Mouse (Mus musculus): ENCODE results near the gene Mogat2.
A peak's percentile ranks its signal among the peaks of the same experiment; 100 is the strongest.

Gene Mogat2

DNA sequence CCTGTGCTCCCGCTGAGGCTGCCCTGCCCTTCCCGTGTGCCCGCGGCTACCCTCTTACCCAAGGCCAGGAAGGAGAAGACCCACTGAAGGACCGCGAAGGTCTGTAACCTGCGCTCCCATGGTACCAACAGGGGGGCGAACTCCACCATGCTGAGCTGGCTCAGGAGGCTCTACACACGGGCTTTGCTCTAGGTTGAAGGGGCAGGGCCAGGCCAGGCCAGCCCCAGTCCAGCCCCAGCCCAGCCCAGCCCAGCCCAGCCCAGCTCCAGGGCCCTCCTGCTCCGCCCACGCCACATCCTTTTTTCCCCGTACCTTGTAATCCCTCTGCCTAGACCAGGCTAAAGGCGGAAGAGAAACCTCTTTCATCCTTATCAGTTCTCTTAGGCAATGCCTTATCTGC lies at the start of gene Mogat2:
Gene Mogat2, minus strand, starts transcription at position 203 of the 400 bp plus-strand sequence.
- DNase-seq (ENCODE audit: low read depth, low spot score), result no peak

DNA sequence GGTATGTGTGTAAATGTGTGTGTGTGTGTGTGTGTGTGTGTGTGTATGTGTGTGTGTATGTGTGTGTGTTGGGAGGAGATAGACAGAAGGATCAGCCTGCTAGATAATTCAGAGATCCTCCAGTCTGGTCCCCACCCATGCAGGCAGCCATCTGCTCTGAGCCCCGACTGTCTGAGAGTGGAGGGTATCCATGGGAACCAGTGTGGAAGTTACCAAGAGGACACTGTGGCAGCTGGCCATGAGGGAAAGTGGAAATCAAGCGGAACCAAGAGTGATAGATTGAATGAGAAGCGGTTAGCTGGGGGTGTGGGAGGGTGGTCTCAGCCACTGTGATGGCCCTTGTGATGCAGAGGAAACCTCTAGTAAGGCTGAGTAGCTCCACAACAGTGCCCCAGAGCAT lies 48.9 kb upstream of the Mogat2 start:
- peak; percentile 80 for DNase-seq (ENCODE audit: low read depth, low spot score)

DNA sequence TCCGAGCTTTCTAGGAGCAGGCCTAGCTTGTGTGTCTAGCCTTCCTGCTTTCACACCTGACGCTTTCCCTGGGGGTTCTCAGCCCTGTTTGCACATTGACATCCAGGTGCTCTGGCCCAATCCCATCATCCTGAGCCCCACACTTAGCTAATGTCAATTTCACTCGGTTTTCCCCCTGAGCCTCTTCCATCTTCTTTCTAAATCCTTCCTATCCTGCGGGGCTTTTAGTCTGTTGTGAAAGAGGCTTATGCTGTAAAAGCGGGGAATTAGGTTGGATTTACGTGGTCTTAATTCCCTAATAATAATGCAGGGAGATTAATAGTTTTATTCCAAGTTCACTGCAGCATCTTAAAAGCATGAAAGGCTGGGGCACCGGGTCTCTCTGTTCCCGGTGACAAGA lies 41.2 kb upstream of the Mogat2 start:
- DNase-seq (ENCODE audit: low read depth, low spot score), result no peak

DNA sequence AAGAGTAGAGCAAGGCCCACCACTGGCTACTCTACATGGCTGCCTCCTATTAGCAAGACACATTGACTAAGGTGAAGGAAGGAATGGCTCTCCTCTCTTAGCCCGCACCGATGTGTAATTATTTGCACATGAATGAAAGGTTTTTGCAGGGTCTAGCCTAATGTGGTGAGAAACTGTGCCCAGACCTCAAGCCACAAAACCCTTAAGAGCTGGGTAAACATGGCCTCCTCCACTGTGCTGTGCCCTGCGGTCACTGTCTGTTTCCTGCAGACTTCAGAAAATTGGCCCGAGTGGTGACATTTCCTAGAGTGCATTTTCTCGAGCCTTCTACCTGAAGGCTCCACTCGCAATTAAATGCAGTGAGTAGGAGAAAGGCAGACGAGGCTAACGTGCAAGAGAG lies 39.9 kb upstream of the Mogat2 start:
- DNase-seq (ENCODE audit: low read depth, low spot score), result no peak

DNA sequence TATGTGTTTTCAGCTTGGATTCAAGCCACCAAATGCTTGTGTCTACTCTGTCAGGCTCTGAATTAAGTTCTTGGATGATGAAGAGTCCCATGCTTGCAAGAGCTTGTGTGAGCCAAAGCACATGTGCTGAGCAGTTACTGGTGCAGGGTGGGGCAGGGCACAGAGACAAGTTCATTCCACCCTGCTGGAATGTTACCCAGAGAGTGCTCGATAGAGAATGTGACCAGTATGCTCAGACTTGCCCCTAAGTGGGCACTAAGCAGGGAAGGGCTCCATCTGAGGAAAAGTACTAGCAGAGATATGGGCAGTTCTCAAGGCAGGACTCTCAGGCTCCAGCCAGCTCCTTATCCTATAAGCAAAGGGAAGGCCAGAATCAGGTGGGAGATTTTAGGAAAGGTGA lies 38.3 kb upstream of the Mogat2 start:
- DNase-seq (ENCODE audit: low read depth, low spot score), result no peak

DNA sequence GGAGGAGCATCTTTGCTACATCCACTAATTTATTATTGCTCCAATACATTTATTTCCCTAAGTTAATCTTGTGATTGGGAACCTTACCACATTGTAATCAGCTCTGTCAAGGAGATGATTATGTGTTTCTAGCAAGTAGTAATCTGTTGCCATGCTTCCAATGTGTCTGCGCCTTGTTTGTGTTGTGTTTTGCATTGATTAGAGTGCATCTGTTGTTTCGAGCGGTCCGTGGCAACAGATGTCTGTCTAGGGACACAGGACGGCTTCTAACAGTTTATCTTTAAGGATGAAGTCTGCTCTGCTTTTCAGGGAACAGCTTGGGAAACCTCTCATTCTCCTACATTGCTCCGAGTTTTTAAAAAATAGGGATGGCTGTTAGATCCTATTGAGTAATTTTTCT lies 36.7 kb upstream of the Mogat2 start:
- no peak for DNase-seq (ENCODE audit: low read depth, low spot score)

DNA sequence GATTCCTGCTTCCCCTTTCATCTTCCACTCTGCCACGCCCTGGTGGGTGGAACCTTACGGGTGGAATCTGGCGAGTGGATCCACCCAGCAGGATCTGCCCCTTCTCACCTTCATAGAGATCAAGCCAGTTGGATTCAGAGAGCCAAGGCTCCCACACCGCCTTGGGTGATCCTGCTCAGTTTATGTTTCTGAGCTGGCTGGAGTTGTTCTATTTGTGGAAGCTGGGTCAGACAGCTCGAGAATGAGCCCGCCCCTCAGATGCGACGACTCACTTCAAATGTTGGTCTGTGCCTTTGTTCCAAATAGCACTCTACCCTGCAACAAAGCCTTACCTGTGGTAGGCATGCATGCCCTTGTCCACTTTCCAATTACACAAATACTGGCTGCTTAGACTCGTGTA lies 33.2 kb upstream of the Mogat2 start:
- no peak for DNase-seq (ENCODE audit: low read depth, low spot score)

DNA sequence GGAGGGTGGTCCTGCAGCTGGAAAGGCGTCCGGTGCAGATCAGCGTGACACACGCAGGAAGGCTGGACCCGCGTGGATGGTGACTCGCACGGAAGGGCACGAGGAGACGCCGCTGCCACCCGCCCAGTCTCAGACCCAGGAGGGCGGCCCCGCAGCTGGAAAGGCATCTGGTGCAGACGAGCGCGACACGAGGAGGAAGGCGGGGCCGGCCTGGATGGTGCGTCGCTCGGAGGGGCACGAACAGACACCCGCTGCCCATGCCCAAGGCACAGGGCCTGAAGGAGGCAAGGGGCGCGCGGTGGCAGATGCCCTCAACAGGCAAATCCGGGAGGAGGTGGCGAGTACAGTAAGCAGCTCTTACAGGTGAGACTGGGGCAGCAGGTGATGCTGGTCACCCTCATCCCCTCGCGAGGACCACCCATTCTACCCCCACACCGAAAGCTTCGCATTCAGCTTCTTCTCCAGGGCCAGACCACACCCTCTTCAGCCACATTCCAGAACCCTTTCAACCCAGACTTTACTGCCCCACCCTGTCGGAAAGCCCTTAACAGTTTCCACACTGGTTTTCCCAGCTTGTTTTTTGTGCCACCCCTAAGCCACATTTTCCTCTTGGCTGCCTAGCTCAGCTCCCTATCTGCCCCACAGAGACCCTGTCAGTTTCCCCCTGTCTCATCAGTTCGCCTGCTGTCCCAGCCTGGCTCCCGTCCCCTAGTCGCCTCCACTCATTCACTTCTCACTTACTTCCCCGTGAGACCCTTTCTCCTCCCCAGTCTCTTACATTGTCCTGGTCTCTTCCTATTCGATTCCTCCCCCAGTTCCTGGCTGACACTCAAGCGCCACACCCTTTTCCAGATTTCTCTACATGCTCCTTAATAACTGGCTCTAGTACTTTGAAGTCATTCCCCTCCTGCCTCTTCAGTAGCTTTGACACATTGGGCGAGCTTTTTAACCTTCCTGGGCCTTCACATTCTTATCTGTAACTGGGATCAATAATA lies 30.8 kb upstream of the Mogat2 start:
- DNase-seq (ENCODE audit: low read depth, low spot score), result no peak

DNA sequence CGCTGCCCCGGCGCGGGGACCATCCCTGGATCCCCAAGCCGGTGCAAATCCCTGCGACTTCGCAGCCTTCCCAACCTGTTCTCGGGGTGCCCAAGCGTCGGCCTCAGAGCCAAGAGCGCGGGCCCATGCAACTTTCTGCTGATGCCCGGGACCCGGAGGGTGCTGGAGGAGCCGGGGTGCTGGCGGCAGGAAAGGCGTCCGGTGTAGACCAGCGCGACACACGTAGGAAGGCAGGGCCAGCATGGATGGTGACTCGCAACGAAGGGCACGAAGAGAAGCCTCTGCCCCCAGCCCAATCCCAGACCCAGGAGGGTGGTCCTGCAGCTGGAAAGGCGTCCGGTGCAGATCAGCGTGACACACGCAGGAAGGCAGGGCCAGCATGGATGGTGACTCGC lies 30.1 kb upstream of the Mogat2 start:
- no peak for DNase-seq (ENCODE audit: low read depth, low spot score)

DNA sequence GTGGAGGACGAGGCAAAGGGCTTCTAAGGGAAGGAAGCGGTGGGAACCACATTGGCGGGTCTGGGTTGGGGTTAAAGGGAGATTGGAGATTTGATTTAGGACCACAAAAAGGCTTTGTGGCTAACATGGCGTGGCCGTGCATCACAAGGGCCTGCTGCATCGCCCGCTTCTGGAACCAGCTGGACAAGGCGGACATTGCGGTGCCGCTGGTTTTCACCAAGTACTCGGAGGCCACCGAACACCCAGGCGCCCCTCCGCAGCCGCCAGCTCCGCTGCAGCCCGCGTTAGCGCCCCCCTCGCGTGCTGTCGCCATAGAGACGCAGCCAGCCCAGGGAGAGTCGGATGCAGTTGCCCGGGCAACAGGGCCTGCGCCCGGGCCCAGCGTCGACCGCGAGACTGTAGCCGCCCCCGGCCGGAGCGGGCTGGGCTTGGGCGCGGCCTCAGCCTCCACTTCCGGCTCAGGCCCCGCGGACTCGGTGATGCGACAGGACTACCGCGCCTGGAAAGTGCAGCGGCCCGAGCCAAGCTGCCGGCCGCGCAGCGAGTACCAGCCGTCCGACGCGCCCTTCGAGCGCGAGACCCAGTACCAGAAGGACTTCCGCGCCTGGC lies 29.6 kb upstream of the Mogat2 start:
- DNase-seq (ENCODE audit: low read depth, low spot score), result peak; percentile 87

DNA sequence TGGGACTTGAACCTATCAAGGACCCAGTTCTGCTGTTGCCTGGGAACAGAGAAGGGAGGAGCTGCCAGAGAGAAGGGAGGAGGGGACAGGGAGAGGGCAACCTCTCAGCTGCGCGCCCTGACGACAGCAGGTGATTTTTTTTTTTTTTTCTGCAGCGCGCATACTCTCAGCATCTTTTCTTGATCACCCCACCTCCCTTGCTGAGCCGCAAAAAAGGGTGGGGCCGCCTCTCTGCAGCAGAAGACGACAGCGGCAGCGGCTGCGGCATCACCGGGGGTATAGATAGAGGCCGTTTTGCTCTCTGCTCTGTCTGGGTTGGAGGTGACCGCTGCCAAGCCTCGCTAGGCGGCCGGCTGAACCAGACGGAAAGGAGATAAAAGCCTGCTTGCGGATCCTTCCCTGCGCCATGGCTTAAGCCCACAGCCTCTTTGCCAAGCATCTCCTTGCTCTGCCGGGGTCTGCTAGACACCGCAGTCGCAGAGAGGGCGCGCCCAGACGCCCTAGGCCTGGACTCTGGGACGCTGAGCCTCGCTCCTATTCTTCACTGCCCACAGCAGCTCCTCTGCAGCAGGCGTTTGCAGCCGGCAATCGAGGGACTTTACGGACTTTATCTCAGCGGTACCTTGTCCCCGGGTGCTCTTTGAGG lies 29.0 kb upstream of the Mogat2 start, which contains the start of gene Map6:
Gene Map6, plus strand, starts transcription at position 197 of the 646 bp plus-strand sequence.
- DNase-seq (ENCODE audit: low read depth, low spot score), result peak; percentile 64

DNA sequence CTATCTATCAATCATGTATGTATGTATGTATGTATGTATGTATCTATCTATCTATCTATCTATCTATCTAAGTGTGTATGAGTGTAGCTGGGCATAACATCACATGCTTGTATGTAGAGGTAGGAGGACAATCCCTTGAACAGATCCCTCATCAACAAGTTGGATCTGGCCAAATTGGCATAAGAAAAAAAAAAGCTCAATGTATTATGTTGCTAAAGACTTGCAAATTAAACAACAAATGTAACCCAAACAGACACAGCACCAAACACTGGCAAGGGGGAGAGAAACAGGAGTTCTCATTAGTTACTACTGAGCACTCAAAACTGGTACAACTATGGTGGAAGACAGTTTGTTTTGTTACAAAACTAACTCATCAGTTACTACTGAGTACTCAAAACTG lies 26.2 kb upstream of the Mogat2 start:
- DNase-seq (ENCODE audit: low read depth, low spot score), result no peak

DNA sequence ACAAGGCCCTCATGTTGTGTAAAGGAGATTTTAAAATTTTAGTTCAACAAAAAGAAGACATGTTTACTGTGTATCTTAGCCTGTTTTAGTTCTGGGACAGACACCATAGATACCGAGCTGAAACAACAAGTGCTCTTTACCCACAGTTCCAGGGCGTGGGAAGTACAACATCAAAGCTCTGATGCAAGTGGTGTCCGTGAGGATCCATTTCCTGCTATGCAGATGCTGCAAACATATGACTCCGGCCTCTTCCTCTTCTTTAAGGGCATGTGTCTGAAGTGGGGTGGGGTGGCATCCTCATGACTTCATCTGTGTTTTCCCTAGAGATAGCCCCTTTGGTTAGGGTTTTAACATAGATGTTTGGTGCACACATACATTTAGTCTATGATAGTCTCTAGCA lies 25.1 kb upstream of the Mogat2 start:
- DNase-seq (ENCODE audit: low read depth, low spot score), result no peak

DNA sequence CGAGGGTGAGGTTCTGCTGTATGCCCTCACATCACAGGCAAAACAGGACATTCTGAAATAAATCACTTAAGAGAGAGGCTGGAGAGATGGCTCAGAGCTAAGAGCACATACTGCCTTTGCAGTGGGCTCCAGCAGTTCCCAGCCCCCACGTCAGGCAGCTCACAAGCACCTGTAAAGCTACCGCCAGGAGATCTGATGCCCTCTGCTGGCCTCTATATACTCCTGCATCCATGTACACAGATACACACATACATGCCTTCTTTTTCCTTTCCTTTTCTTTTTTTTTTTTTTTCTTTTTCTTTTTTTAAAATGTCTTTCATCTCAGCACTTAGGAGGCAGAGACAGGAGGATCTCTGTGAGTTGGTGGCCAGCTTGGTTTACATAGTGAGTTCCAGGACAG lies 23.5 kb upstream of the Mogat2 start:
- DNase-seq (ENCODE audit: low read depth, low spot score), result no peak

DNA sequence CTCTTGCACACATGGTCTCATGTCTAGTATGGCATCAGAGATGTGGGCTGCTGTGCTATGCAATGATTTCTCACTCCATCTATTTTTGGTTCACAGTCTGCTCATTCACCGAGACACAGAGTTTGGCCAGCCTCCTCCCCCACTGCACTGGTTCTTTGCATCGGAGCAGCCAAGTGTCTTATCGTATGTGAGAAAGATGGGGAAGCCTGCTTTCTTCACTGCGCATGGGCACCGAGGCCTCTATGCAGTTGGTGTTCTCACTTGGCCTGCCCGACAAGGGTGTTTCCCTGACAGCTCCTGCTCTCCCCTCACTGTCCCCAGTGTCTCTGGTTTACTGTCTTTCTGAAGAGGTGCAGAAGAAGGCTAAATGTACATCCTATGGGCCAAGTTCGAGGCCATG lies 16.6 kb upstream of the Mogat2 start:
- no peak for DNase-seq (ENCODE audit: low read depth, low spot score)

DNA sequence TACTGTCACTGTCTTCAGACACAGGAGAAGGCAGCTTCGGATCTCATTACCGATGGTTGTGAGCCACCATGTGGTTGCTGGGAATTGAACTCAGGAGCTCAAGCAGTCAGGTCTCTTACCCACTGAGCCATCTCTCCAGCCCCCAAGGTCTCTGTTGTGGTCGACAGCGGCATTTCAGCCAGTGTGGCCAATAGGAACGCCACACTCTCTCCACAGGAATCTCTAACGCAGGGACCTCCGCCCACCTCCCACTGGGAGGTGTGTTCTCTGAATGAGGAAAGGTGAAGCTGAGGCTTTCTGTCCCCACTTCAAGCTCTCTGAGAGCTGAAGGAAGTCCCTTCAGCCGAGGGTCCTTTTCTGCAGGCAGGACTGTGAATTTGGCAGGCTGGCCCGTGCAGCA lies 12.0 kb upstream of the Mogat2 start:
- DNase-seq (ENCODE audit: low read depth, low spot score), result no peak

DNA sequence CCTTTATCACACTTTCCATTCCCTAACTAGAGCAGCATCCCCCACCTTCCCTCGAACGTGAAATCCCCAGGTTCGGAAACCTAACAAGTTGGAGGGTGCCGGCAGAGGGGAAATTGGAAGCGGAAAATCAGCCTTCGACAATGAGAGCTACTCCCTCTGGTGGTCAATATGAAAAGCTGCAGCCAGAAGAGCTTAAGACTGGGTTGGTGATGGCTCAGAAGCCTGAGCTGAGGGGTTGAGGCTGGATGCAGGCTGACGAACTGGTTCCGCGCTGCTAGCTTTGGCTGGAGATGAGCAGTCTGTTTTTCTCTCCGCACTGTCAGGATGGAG lies 11.1 kb upstream of the Mogat2 start:
- peak; percentile 80 for DNase-seq (ENCODE audit: low read depth, low spot score)

DNA sequence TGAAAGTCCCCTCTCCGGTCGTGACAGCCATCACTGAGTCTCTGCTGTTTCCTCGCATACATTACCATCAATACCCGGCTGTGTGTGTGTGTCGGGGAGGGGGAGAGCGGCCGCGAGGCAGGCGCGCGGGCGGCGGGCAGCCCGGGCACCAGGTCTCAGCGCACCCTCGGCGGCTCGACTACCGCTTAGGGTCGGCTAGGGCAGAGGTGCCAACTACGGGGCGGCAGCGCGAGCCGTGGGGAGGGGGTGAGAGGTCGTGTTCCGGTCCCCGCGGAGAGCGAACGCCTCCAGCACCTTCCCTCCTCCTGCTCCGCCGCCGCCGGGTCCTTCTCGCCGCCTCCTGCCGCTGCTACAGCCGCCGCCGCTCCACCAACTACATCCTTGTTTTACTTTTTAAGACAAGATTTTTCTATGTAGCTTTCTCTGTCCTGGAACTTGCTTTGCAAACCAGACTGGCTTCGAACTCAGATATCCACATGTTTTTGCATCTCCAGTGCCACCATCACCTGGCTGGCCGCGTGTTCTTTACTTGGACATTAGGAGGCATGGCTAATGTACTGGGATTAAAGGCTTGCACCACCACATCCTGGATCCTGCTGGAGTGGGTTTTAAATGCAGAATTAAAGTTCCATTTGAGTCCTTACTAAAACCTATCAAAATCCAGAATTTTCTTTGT lies 10.6 kb upstream of the Mogat2 start:
- no peak for DNase-seq (ENCODE audit: low read depth, low spot score)

DNA sequence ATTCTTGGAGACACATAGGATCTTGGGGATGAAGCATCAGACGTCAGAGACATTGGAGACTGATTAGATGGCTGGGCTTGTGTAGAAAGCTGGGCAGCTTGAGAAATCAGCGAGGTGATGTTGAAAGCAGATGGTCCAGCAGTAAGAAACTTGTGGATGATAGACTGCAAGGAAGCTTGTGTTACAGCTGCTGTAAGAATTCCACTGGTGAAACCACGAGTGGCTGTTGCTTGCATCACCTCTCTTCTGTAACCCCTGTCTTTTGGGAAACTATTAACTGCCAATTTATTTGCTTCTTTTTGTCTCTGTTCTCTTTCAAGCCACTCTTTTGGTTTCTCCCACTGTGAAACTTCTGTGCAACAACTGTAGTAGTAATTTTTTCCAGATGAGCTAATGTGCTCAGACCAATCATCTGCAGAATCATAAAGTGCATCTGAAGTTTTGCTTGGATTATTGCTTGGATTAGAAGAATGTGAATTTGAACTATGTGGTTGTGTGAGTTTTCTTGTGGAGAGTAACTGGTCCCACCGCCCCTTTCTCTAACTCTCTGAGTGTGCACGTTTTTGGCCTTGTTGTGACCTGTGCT lies 9.8 kb upstream of the Mogat2 start:
- DNase-seq (ENCODE audit: low read depth, low spot score), result no peak

DNA sequence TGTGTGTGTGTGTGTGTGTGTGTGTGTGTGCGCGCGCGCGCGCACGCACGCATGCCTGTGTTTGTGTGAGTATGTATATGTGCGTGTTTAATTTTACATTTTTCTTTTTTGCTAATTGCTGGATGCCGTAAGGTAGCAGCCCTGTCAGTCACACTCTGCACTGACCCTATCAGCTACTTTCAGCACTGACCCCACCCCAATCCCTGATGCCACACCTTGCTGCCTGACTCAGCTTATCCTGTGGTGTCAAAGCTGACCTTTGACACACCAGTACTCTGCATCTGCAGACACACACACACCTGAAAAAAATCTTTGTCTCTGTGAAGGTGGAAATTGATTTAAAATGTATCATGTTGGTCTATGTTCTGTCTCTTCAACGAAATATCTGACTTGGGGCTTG lies 3.7 kb upstream of the Mogat2 start:
- no peak for DNase-seq (ENCODE audit: low read depth, low spot score)

DNA sequence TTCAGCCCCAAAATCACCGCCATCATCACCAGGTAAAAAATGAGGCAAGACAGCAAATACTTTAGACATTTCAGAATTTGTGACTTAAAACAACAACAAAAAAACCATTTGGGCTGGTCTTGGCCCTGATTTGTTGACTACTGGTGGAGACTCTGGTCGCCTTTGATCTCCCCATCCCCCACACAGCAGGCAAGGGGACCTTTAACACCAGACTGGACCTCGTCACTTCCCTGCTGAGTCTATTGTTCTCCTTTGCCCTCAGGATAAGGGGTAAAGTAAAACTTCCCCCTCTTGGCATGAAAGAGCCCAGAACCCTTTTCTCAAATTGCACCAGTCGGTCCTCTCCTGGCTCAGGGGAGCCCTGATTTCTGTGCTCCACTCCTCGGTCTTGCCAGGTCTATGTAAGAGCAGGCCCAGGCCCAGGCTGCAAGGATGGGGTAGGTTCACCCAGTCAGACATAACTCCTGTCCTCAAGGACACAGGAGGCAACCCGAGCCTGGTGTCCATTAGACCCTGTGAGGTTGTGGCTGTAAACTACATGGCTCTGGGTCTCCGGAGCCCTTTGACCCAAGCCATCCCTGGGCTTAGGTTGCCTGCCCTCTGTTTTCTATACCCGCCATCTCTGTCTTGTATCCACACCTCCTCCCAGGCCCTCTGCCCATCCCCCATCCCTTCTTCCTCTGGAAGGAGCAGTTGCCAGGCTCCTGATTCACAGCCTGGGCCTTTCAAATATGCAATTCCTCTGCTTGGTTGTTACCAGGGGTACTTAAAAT lies 1.3 kb downstream of the Mogat2 start:
- peak; percentile 47 for DNase-seq (ENCODE audit: low read depth, low spot score)

Data from mesoderm, embryonic 11.5 days (tissue).